Mouse (Mus musculus): ENCODE data around the gene Zfp109.

The Zfp109 gene

GRCm38 (mm10) chr7:24208282-24208886 lies 29.0 kb downstream of the Zfp109 start:
- peak in 1 of 2 experiments; percentile 2 for DNase-seq (ENCODE audit: low spot score in 2 of 2)

- DNase-seq (ENCODE audit: low spot score in 2 of 2): peak; percentile 80 to 82
Measured at GRCm38 (mm10) chr7:24207488-24208261, 29.7 kb downstream of the Zfp109 start.

DNA sequence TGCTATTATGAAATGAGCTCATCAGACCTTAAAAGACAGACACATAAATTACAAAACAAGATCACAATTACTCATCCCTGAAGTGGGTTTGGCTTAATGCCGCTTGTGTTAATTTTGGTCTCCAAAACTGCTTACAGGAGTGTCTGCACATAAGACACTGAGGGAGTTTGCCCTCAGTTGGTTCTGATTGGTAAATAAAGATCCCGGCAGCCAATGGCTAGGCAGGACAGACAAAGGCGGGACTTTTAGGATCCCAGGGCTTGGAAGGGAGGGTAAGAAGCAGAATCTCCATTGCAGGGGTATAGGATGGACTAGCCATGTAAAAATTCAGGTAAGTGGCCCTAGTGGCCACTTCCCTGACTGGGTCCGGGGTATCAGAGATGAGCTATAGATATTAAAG lies 40.4 kb downstream of the Zfp109 start:
- no peak for DNase-seq (ENCODE audit: low spot score in 2 of 2)

DNA sequence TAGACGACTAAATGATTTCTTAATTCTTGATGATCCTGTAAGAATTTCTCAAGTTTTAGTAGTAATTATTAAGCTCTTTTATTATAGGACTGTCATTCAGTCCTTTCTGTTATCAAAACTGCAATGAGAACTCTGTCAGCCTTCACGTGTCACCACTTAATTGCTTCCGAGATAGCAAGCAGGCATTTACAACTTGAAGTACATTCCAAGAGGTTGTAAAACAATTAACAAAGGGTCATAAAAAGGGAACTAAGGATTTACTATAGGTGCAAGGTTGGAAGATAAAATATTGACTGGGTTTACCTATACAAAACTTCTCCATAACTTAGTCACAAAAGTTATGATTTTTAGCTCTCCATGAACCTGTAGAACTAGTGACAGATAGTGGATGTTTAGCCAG lies 44.2 kb downstream of the Zfp109 start:
- DNase-seq (ENCODE audit: low spot score in 2 of 2): no peak

- DNase-seq (ENCODE audit: low spot score in 2 of 2): no peak
Measured at GRCm38 (mm10) chr7:24191361-24191760, 46.0 kb downstream of the Zfp109 start.

DNA sequence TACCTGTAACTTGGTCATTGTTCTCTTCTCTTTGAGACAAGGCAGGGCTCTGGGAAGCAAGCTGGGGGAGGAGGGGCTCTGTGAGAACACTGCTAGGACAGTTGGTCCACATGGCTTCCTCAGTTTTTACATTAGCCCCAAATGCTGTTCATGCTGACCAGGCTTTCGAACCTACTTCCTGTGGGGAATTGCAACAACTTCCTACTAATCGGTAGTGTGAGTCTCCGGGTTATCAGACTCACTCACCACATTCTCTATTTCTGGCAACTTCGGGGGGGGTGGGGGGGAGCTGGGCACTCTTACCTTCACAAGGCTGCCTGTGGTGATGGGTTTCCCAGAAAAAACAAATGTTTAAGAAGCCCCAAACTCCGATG lies 47.8 kb downstream of the Zfp109 start:
- no peak for DNase-seq (ENCODE audit: low spot score in 2 of 2)

GRCm38 (mm10) chr7:24188901-24189570 lies 48.3 kb downstream of the Zfp109 start:
- DNase-seq (ENCODE audit: low spot score in 2 of 2): no peak

GRCm38 (mm10) chr7:24187611-24188010 lies 49.7 kb downstream of the Zfp109 start:
- no peak for DNase-seq (ENCODE audit: low spot score in 2 of 2)

Measured in heart, adult 9 months (tissue).